Mouse (Mus musculus): ENCODE data around the gene Il9r.

Il9r gene

DNA sequence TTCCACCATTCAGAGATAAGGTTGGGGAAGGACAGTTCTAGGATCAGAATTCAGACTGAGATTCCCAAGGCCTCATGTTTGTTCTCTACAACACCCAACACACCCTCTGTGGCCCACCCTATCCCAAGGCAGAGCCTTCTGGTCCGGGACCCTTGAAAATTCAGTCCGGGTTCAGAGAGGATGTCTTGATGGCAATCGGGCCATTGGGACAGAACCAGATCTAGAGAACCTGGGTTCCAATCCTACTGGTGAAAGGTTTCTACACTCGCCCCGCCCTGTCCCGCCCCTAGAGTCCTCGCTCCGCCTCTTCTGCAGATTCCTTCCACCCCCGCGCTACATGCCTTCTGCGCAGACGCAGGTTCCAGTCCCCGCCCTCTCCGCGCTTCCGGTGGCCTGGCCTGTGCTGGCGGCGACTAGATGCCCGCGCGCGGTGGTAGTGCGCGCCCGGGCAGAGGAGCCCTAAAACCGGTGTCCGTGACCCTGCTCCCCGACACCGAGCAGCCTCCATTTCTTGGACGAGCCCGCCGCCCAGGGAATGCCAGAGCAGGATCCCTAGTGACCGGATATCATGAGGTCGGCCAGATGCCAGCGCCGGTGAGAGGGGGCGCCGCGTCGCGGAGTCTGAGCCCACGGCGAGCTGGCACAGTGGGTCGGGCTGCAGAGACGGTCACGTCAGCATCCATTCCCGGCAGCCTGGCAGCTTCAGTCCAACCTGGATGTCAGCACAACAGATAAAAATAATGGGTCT, 26.2 kb upstream of the Il9r start, which contains the start of gene Mpg:
Gene Mpg (plus strand): TSS at position 382 of the 748 bp plus-strand sequence.
- DNase-seq: peak; percentile 94

DNA sequence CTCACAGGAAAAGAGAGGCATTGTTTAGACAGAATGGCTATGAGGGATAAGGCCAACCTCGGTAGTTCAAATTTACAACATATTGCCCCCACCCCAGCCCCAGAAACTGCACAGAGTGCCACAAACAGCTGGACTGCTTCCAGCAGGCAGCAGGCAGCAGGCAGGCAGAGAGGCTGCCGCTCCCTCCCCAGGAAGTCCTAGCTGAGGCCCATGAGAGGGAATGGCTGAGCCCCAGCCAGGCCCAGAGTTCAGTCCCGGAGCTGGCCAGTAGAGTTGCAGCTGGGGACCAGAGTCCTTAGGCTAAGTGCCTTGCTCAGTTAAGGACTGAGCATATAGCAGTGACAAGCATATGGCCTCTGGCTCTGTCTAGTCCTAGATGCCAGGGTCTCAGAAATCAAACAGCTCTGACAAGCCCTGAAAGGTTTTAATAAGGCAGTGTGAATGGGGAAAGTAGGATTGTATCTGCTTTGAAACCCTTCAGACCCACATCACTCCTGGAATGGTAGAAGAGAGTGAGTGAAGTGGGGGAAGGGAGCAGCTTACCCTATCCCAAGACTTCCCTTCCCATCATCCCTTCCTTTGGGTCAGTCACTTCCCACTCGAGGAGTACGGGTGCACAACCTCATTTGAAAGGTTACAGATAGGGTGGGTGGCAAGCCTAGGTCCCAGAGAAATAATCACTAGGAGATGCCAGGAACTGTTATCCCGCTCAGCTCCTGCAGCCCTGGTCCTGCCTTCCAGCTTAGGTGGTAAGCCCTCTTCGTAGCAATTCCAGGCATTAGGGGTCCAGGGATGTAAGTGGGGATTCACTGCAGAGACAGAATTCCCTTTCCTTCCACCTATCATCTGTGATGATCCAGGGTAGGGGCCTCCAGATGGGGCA, 25.4 kb upstream of the Il9r start:
- peak; percentile 37 for DNase-seq

DNA sequence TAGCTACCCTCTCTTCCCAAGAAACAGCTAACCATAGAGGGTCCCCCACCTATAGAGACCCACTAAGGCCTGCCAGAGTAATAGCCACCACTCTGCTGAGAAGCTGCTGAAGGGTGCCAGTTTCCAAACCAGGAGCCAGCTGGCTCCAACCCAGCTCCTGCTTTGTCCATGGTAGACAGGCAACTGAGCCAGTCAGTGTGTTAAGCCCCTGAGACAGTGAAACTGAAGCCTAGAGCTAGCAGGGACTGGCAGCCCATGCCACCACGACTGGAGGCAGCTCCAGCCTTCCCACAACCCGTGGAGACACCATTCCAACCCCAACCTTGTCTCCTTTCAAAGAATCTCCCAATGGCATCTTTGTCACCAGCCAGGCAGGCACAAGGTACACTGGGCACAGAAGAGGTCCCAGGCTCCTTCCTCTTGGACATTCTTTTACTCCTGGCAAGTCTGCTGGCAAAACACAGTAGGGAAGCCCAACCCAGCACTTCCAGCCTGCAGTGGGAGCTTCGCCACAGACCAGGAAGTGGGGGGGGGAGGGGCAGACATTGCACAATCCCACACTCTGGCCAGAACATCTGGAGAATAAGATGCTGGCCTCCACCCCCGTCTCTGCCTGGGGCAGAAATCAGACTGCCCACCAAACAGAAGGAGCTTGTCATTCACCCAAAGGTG, 24.5 kb upstream of the Il9r start:
- peak; percentile 36 for DNase-seq

GRCm38 (mm10) chr11:32223297-32223967, 23.4 kb upstream of the Il9r start:
- no peak for DNase-seq

DNA sequence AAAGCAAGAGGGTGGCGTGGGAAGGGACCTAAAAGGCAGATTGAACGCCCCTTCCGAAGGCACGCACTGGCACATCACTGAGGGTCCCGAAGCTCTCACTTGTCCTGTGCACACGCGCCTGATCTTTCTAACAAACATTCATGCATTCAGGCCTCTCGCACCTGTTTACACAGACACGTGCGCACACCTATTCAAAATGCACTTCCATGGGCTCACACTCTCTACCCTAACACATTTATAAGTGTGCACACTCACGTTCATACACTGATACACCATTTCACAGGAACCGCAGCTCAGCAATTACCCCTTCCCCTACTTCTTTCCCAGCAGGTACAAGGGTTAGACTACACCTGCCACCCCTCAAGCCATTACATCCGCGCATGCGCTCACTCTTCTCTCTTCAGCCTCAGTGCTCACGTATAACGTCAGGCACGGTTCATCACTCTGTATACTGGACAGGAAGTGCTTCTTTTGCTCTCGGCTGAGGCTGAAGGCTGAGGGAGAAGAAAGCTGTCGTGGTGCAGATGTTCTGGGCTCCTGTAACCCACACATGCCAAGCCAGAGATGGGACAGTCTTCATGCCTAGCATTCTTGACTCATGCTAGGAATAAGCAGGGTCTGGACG, 22.6 kb upstream of the Il9r start:
- peak; percentile 59 for DNase-seq

DNA sequence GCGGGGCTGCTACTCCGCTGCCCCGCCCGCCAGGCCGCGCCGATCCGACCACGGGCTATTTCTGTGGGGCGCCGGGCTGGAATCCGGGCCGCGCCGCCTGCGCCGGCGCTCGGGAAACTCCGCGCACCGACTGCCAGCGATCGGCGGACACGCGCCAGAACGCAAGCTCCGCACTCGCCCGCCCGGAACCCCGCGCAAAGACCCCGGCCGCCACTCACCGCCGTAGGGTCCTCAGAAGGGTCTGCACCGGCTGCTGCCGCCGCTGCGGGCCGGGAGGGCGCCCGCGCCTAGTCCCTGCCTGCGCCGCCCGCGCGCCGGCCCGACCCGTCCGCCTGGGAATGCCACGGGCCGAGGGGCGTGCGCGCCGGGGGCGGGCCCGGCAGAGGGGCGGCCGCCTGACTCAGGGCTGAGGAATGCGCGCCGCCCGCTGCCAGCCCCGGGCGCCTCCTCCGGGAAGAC, 21.9 kb upstream of the Il9r start, which contains the start of gene Rhbdf1:
Gene Rhbdf1 (minus strand): TSS at position 350 of the 459 bp plus-strand sequence.
- no peak for DNase-seq

- peak; percentile 64 for DNase-seq
Observed at GRCm38 (mm10) chr11:32221225-32221950, 21.3 kb upstream of the Il9r start.

GRCm38 (mm10) chr11:32220607-32221224, 20.6 kb upstream of the Il9r start:
- DNase-seq: peak; percentile 31

GRCm38 (mm10) chr11:32219287-32219686, 19.2 kb upstream of the Il9r start:
- DNase-seq: no peak

- DNase-seq: no peak
Observed at GRCm38 (mm10) chr11:32218501-32219050, 18.5 kb upstream of the Il9r start.

GRCm38 (mm10) chr11:32216851-32217250, 16.8 kb upstream of the Il9r start:
- DNase-seq: peak; percentile 87

GRCm38 (mm10) chr11:32215372-32216162, 15.5 kb upstream of the Il9r start:
- no peak for DNase-seq

- DNase-seq: no peak
Observed at GRCm38 (mm10) chr11:32210623-32211022, 10.5 kb upstream of the Il9r start.

- peak; percentile 96 for DNase-seq
Observed at GRCm38 (mm10) chr11:32205058-32205873, 5.2 kb upstream of the Il9r start, which contains the start of gene Snrnp25. Snrnp25 (plus strand) TSS chr11:32205415.

- DNase-seq: peak; percentile 36
Observed at GRCm38 (mm10) chr11:32201922-32202685, 2.0 kb upstream of the Il9r start.

GRCm38 (mm10) chr11:32200992-32201391, 913 bp upstream of the Il9r start:
- peak; percentile 43 for DNase-seq

- DNase-seq: peak; percentile 69
Observed at GRCm38 (mm10) chr11:32199230-32199629, 849 bp downstream of the Il9r start.

Measured in thymus, postnatal 4 days (tissue).